Mouse (Mus musculus): Measurements from ENCODE around the gene Plekho2. TPM values are rescaled to one million over a fixed set of nuclear protein-coding genes. Genes with fewer than 3 reads are reported as not detected.

The Plekho2 gene
- total and polyA plus RNA-seq, 3 experiments = 7.9 to 33.8 (median 13.9) TPM

DNA sequence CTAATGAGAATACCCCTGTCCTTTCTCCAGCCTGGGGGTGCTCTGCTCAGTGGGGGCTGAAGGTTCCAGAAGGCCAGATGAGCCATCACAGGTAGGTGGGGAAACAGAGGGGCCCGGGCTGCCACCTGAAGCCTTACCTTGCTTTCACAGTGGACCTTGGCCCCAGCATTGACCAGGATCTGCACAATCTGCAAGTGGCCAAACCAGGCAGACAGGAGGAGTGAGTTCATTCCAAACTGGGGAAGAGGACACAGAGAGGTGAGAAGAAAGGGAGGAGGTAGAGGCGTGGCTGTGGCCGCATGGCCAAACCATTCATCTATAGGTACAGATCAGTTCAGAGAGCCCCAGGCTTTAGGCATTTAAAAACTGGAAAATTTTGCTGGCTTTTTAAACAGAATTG, 67.3 kb downstream of the Plekho2 start:
- Histone ChIP-seq H3K9me3 (replicated peaks; ENCODE audit: low read length) (peaks cover 8% of the 10 kb centered on the region), H3K36me3 (replicated peaks in 1 of 2; ENCODE audit: control insufficient read depth in 1 of 2, insufficient read depth in 1 of 2, low read length in 1 of 2) (no peaks in the 10 kb centered on the region), H3K4me3 (replicated peaks in 1 of 3; ENCODE audit: low read depth in 2 of 3, low read length in 2 of 3, poor library complexity in 1 of 3) (no peak overlapping the region), H3K27ac (ENCODE audit: insufficient read depth, low read depth) (no peak overlapping the region), H3K4me1 (ENCODE audit: control insufficient read depth in 1 of 2, insufficient read depth in 2 of 2) (peaks cover 0 to 3% of the 10 kb centered on the region in 2 experiments; a peak in 1 of 4 replicates), H3K9ac (ENCODE audit: insufficient read depth, low read depth) (no peak overlapping the region), H3K79me2 (replicated peaks; ENCODE audit: control insufficient read depth, extremely low read depth, insufficient read depth, poor library complexity, severe bottlenecking) (no peaks in the 10 kb centered on the region), H3K27me3 (replicated peaks) (peaks cover 3% of the 10 kb centered on the region), H3K4me2 (ENCODE audit: insufficient read depth, low read depth, poor library complexity, severe bottlenecking) (no peak overlapping the region)
- in situ Hi-C loops (cut with MboI; ENCODE audit: low pct_ligation_motif_present, low pct_unique_long_range_greater_than_20kb, low sequenced_read_pairs) = no loop called here
- DNase-seq (ENCODE audit: extremely low read depth) = no peak
- dilution Hi-C loops (cut with MboI; ENCODE audit: extremely low pct_ligation_motif_present, extremely low pct_unique_long_range_greater_than_20kb, low sequenced_read_pairs) = no loop called here
- no peak for TF ChIP-seq CHD1 (IDR thresholded peaks at IDR 0.05; ENCODE audit: low read depth, low read length)
- TF ChIP-seq MEF2A (IDR thresholded peaks at IDR 0.05; ENCODE audit: borderline replicate concordance, low read depth, low read length) = no peak
- no peak for TF ChIP-seq RCOR1 (conservative IDR thresholded peaks at IDR 0.05; ENCODE audit: low read depth, low read length)
- TF ChIP-seq PAX5 (IDR thresholded peaks at IDR 0.05; ENCODE audit: low read length) = no peak
- TF ChIP-seq UBTF (IDR thresholded peaks at IDR 0.05; ENCODE audit: low read depth, low read length) = no peak
- TF ChIP-seq SMC3 (IDR thresholded peaks at IDR 0.05; ENCODE audit: low read depth, low read length) = no peak
- no peak for TF ChIP-seq POLR2AphosphoS2 (IDR thresholded peaks at IDR 0.05; ENCODE audit: low read depth, low read length)
- TF ChIP-seq ZKSCAN1 (IDR thresholded peaks at IDR 0.05; ENCODE audit: borderline replicate concordance, low read depth, low read length) = no peak
- no peak for TF ChIP-seq RAD21 (IDR thresholded peaks at IDR 0.05; ENCODE audit: low read depth, low read length)
- TF ChIP-seq EP300 (IDR thresholded peaks at IDR 0.05; ENCODE audit: low read length) = no peak
- no peak for TF ChIP-seq CHD2 (IDR thresholded peaks at IDR 0.05; ENCODE audit: low read length)
- no peak for TF ChIP-seq E2F4 (IDR thresholded peaks at IDR 0.05; ENCODE audit: insufficient replicate concordance, low read depth, low read length)
- no peak for TF ChIP-seq ELF1 (IDR thresholded peaks at IDR 0.05; ENCODE audit: low read depth, low read length)

DNA sequence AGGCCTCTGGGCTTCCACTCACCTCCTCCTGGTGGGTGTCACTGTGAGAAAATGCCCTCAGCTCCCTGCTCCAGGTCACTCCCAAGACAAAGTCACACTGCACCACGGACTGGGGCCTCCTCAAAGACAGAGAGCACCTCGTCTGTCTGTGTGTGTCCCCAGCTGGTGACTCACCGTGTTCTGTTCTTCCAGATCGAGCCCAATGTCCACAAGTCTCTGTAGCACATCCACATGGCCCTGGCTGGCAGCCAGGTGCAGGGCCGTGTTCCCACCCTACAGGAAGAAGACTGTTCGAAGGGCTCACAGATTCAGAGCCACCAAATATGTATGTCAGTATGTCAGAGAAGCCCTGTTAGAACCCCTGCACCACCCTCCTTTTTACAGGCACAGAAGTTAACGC, 71.4 kb downstream of the Plekho2 start:
- no peak for TF ChIP-seq TCF12 (IDR thresholded peaks at IDR 0.05; ENCODE audit: low read depth, low read length)
- TF ChIP-seq RCOR1 (conservative IDR thresholded peaks at IDR 0.05; ENCODE audit: low read depth, low read length) = no peak
- no peak for TF ChIP-seq CHD1 (IDR thresholded peaks at IDR 0.05; ENCODE audit: low read depth, low read length)
- TF ChIP-seq NRF1 (IDR thresholded peaks at IDR 0.05; ENCODE audit: low read depth, low read length) = no peak
- no peak for TF ChIP-seq ZC3H11A (IDR thresholded peaks at IDR 0.05; ENCODE audit: low read depth, low read length)
- no peak for TF ChIP-seq ZNF384 (IDR thresholded peaks at IDR 0.05; ENCODE audit: low read depth, low read length)
- TF ChIP-seq EP300 (IDR thresholded peaks at IDR 0.05; ENCODE audit: low read length) = no peak
- TF ChIP-seq HCFC1 (IDR thresholded peaks at IDR 0.05; ENCODE audit: low read depth, low read length) = no peak
- TF ChIP-seq USF2 (conservative IDR thresholded peaks at IDR 0.05; ENCODE audit: low read depth, low read length) = no peak
- TF ChIP-seq TBP (conservative IDR thresholded peaks at IDR 0.05; ENCODE audit: low read depth, low read length) = no peak
- TF ChIP-seq MAFK (IDR thresholded peaks at IDR 0.05; ENCODE audit: insufficient replicate concordance, low read length) = no peak
- TF ChIP-seq CTCF (conservative IDR thresholded peaks at IDR 0.05 in 1 of 2, IDR thresholded peaks at IDR 0.05 in 1 of 2; ENCODE audit: low read depth in 2 of 2, low read length in 2 of 2) = no peak
- no peak for TF ChIP-seq ZKSCAN1 (IDR thresholded peaks at IDR 0.05; ENCODE audit: borderline replicate concordance, low read depth, low read length)
- TF ChIP-seq JUN (IDR thresholded peaks at IDR 0.05; ENCODE audit: insufficient read depth, low read depth, low read length) = no peak
- H3K27ac ChIP-seq (ENCODE audit: insufficient read depth, low read depth) = no peak overlapping the region
- no peak overlapping the region for H3K9ac ChIP-seq (ENCODE audit: insufficient read depth, low read depth)
- no peak overlapping the region for H3K4me2 ChIP-seq (ENCODE audit: insufficient read depth, low read depth, poor library complexity, severe bottlenecking)
- dilution Hi-C loops (cut with MboI; ENCODE audit: extremely low pct_ligation_motif_present, extremely low pct_unique_long_range_greater_than_20kb, low sequenced_read_pairs) = no loop called here
- peaks cover 3% of the 10 kb centered on the region for H3K27me3 ChIP-seq (replicated peaks)
- no peak overlapping the region for H3K4me3 ChIP-seq (replicated peaks in 1 of 3; ENCODE audit: low read depth in 2 of 3, low read length in 2 of 3, poor library complexity in 1 of 3)
- no peaks in the 10 kb centered on the region for H3K36me3 ChIP-seq (replicated peaks in 1 of 2; ENCODE audit: control insufficient read depth in 1 of 2, insufficient read depth in 1 of 2, low read length in 1 of 2)
- no peaks in the 10 kb centered on the region for H3K4me1 ChIP-seq (ENCODE audit: control insufficient read depth in 1 of 2, insufficient read depth in 2 of 2)
- in situ Hi-C loops (cut with MboI; ENCODE audit: low pct_ligation_motif_present, low pct_unique_long_range_greater_than_20kb, low sequenced_read_pairs) = no loop called here
- H3K79me2 ChIP-seq (replicated peaks; ENCODE audit: control insufficient read depth, extremely low read depth, insufficient read depth, poor library complexity, severe bottlenecking) = no peaks in the 10 kb centered on the region
- DNase-seq (ENCODE audit: extremely low read depth) = no peak
- peaks cover 8% of the 10 kb centered on the region for H3K9me3 ChIP-seq (replicated peaks; ENCODE audit: low read length)
